Mouse (Mus musculus) liver, embryonic 13.5 days (tissue): Measurements from ENCODE around the gene Meioc. TPM values are rescaled to one million over a fixed set of nuclear protein-coding genes. Genes with fewer than 3 reads are reported as not detected.

Experiments used
- ATAC-seq: fragments of 200-750 bp; cut with Nextera tagmentation; 2 replicates; pipeline ENCODE4 v1.8.0; 2017; ENCODE audit warnings: low read depth, mild to moderate bottlenecking, moderate number of reproducible peaks, moderate library complexity
- DNase-seq: peaks from one replicate; pipeline ENCODE4 v3.0.0; 2022
- H3K27ac ChIP-seq: fragments of 300-500 bp; sonication (generic); 2 replicates; pipeline ENCODE4 v1.5.1; 2015; ENCODE audit warnings: moderate library complexity, mild to moderate bottlenecking, inconsistent platforms
- H3K27me3 ChIP-seq: fragments of 300-500 bp; sonication (generic); 2 replicates; pipeline ENCODE4 v1.6.1; 2015; ENCODE audit warnings: mild to moderate bottlenecking, inconsistent platforms
- H3K36me3 ChIP-seq: fragments of 300-500 bp; sonication (generic); 2 replicates; pipeline ENCODE4 v1.6.1; 2015; ENCODE audit warnings: mild to moderate bottlenecking, inconsistent platforms
- H3K4me1 ChIP-seq: fragments of 300-500 bp; sonication (generic); replicated peaks from 2 replicates; pipeline ENCODE4 v1.6.1; 2015; ENCODE audit warnings: inconsistent platforms
- H3K4me2 ChIP-seq: fragments of 300-500 bp; sonication (generic); 2 replicates; pipeline ENCODE4 v1.6.1; 2015; ENCODE audit warnings: inconsistent platforms, mild to moderate bottlenecking, moderate library complexity
- H3K4me3 ChIP-seq: fragments of 300-500 bp; sonication (generic); replicated peaks from 2 replicates; pipeline ENCODE4 v1.5.1; 2015; ENCODE audit warnings: mild to moderate bottlenecking, inconsistent platforms
- H3K9ac ChIP-seq: fragments of 300-500 bp; sonication (generic); 2 replicates; pipeline ENCODE4 v1.6.1; 2015; ENCODE audit warnings: mild to moderate bottlenecking, inconsistent platforms
- H3K9me3 ChIP-seq: fragments of 300-500 bp; sonication (generic); replicated peaks from 2 replicates; pipeline ENCODE4 v1.6.1; 2016; ENCODE audit warnings: inconsistent platforms
- WGBS: fragments of 180-500 bp; shearing (Covaris S2); methylation state at CpG from one replicate; pipeline ENCODE4 v1.1.7; 2015; ENCODE audit not compliant: insufficient replicate concordance; 5-methylcytosine and 5-hydroxymethylcytosine counted together
- polyA plus RNA-seq: library from polyadenylated mRNA; unstranded; fragments of >200 nt; fragmentation: Nextera tagmentation; extraction: Ambion mirVana; gene quantifications from 2 replicates; pipeline ENCODE4 v1.2.1, GENCODE M21; 2015

Gene Meioc
- polyA plus RNA-seq, 1 experiment from 2014 or later = 0.12 TPM

- 0 out of 2 replicates have a peak overlapping the region, but pooled peaks have one; percentile 9 for H3K4me3 ChIP-seq
- peaks cover 23% of the 10 kb centered on the region for H3K27me3 ChIP-seq
- peak overlapping the region; percentile 48 for H3K4me2 ChIP-seq
- peaks cover 5% of the 10 kb centered on the region; the same call in 1 of the 2 replicates for H3K4me1 ChIP-seq
- no peak overlapping the region for H3K27ac ChIP-seq
- H3K36me3 ChIP-seq = no peaks in the 10 kb centered on the region
- no peak for ATAC-seq
- WGBS = 26% methylated on average over 9 of the region's 9 CpGs
- no peaks in the 10 kb centered on the region; the same call in 1 of the 2 replicates for H3K9me3 ChIP-seq
- no peak overlapping the region for H3K9ac ChIP-seq
- DNase-seq = no peak
Measured at GRCm38 (mm10) chr11:102633379-102633778, 30.1 kb upstream of the Meioc start.

- Histone ChIP-seq H3K4me1 (peaks cover 5% of the 10 kb centered on the region; the same call in 1 of the 2 replicates), H3K4me3 (no peak overlapping the region), H3K36me3 (no peaks in the 10 kb centered on the region), H3K27ac (no peak overlapping the region), H3K9me3 (no peaks in the 10 kb centered on the region), H3K9ac (no peak overlapping the region), H3K27me3 (peaks cover 32% of the 10 kb centered on the region), H3K4me2 (no peak overlapping the region)
- DNase-seq = no peak
- no peak for ATAC-seq
- WGBS = 61% methylated on average over 12 of the region's 12 CpGs
Measured at GRCm38 (mm10) chr11:102636887-102637286, 26.6 kb upstream of the Meioc start.

- ATAC-seq (no peak), DNase-seq (no peak)
- Histone ChIP-seq H3K4me3 (no peak overlapping the region), H3K4me2 (no peak overlapping the region), H3K9ac (no peak overlapping the region), H3K27me3 (peaks cover 5% of the 10 kb centered on the region; the same call in 1 of the 2 replicates), H3K27ac (no peak overlapping the region), H3K36me3 (no peaks in the 10 kb centered on the region), H3K4me1 (no peaks in the 10 kb centered on the region), H3K9me3 (no peaks in the 10 kb centered on the region)
- WGBS = 50% methylated on average over 10 of the region's 10 CpGs
Measured at GRCm38 (mm10) chr11:102643891-102644382, 19.6 kb upstream of the Meioc start.

GRCm38 (mm10) chr11:102646226-102646625 is 17.3 kb upstream of the Meioc start:
- no peaks in the 10 kb centered on the region for H3K4me1 ChIP-seq
- H3K9ac ChIP-seq = no peak overlapping the region
- H3K4me3 ChIP-seq = no peak overlapping the region
- H3K4me2 ChIP-seq = no peak overlapping the region
- H3K27ac ChIP-seq = no peak overlapping the region
- no peaks in the 10 kb centered on the region for H3K9me3 ChIP-seq
- H3K27me3 ChIP-seq = no peaks in the 10 kb centered on the region; the same call in 1 of the 2 replicates
- 76% methylated on average over 13 of the region's 13 CpGs for WGBS
- H3K36me3 ChIP-seq = no peaks in the 10 kb centered on the region
- DNase-seq = no peak
- no peak for ATAC-seq

- Histone ChIP-seq H3K9ac (no peak overlapping the region), H3K9me3 (no peaks in the 10 kb centered on the region), H3K4me2 (no peak overlapping the region), H3K27me3 (no peaks in the 10 kb centered on the region; the same call in 1 of the 2 replicates), H3K4me1 (no peaks in the 10 kb centered on the region), H3K36me3 (no peaks in the 10 kb centered on the region), H3K27ac (no peak overlapping the region), H3K4me3 (no peak overlapping the region)
- ATAC-seq (no peak), DNase-seq (no peak)
- WGBS = 59% methylated on average over 12 of the region's 12 CpGs
Measured at GRCm38 (mm10) chr11:102647885-102648284, 15.6 kb upstream of the Meioc start.

GRCm38 (mm10) chr11:102651381-102651780 is 12.1 kb upstream of the Meioc start:
- no peaks in the 10 kb centered on the region for H3K36me3 ChIP-seq
- no peaks in the 10 kb centered on the region for H3K4me1 ChIP-seq
- no peak overlapping the region for H3K9ac ChIP-seq
- H3K4me3 ChIP-seq = no peak overlapping the region
- no peaks in the 10 kb centered on the region for H3K27me3 ChIP-seq
- no peaks in the 10 kb centered on the region for H3K9me3 ChIP-seq
- H3K4me2 ChIP-seq = no peak overlapping the region
- ATAC-seq = no peak
- peak; percentile 25 for DNase-seq
- H3K27ac ChIP-seq = no peak overlapping the region
- 8% methylated on average over 9 of the region's 9 CpGs for WGBS

- H3K27me3 ChIP-seq = no peaks in the 10 kb centered on the region
- ATAC-seq (no peak), DNase-seq (no peak)
- 46% methylated on average over 3 of the region's 3 CpGs for WGBS
- no peaks in the 10 kb centered on the region for H3K9me3 ChIP-seq
- no peak overlapping the region for H3K9ac ChIP-seq
- no peak overlapping the region for H3K4me2 ChIP-seq
- H3K27ac ChIP-seq = no peak overlapping the region
- H3K36me3 ChIP-seq = no peaks in the 10 kb centered on the region
- no peak overlapping the region for H3K4me3 ChIP-seq
- H3K4me1 ChIP-seq = no peaks in the 10 kb centered on the region
Measured at GRCm38 (mm10) chr11:102652844-102653243, 10.7 kb upstream of the Meioc start.

GRCm38 (mm10) chr11:102655888-102656287 is 7.6 kb upstream of the Meioc start:
- no peak for ATAC-seq
- H3K27ac ChIP-seq = no peak overlapping the region
- H3K4me2 ChIP-seq = no peak overlapping the region
- no peak overlapping the region for H3K9ac ChIP-seq
- no peaks in the 10 kb centered on the region for H3K27me3 ChIP-seq
- no peaks in the 10 kb centered on the region for H3K36me3 ChIP-seq
- no peak for DNase-seq
- WGBS = 61% methylated on average over 8 of the region's 8 CpGs
- no peaks in the 10 kb centered on the region for H3K4me1 ChIP-seq
- H3K4me3 ChIP-seq = no peak overlapping the region
- no peaks in the 10 kb centered on the region for H3K9me3 ChIP-seq

- no peak for ATAC-seq
- H3K27me3 ChIP-seq = no peaks in the 10 kb centered on the region
- no peak overlapping the region for H3K4me2 ChIP-seq
- no peak for DNase-seq
- no peaks in the 10 kb centered on the region for H3K9me3 ChIP-seq
- no peaks in the 10 kb centered on the region for H3K4me1 ChIP-seq
- no peak overlapping the region for H3K27ac ChIP-seq
- H3K9ac ChIP-seq = no peak overlapping the region
- WGBS = 31% methylated on average over 4 of the region's 4 CpGs
- H3K4me3 ChIP-seq = no peak overlapping the region
- H3K36me3 ChIP-seq = no peaks in the 10 kb centered on the region
Measured at GRCm38 (mm10) chr11:102656326-102656926, 7.1 kb upstream of the Meioc start.

GRCm38 (mm10) chr11:102656931-102657330 is 6.6 kb upstream of the Meioc start:
- no peaks in the 10 kb centered on the region for H3K36me3 ChIP-seq
- no peak for DNase-seq
- no peaks in the 10 kb centered on the region for H3K27me3 ChIP-seq
- no peaks in the 10 kb centered on the region for H3K4me1 ChIP-seq
- 26% methylated on average over 6 of the region's 6 CpGs for WGBS
- H3K9ac ChIP-seq = no peak overlapping the region
- no peak overlapping the region for H3K27ac ChIP-seq
- no peak overlapping the region for H3K4me2 ChIP-seq
- H3K4me3 ChIP-seq = no peak overlapping the region
- H3K9me3 ChIP-seq = no peaks in the 10 kb centered on the region
- no peak for ATAC-seq

GRCm38 (mm10) chr11:102665151-102665550 is 1.6 kb downstream of the Meioc start:
- Histone ChIP-seq H3K9me3 (peaks cover 13% of the 10 kb centered on the region; the same call in 1 of the 2 replicates), H3K4me1 (no peaks in the 10 kb centered on the region), H3K4me3 (no peak overlapping the region), H3K9ac (no peak overlapping the region), H3K27ac (no peak overlapping the region), H3K36me3 (no peaks in the 10 kb centered on the region), H3K27me3 (peaks cover 39% of the 10 kb centered on the region), H3K4me2 (no peak overlapping the region)
- ATAC-seq = no peak
- 39% methylated on average over 33 of the region's 33 CpGs for whole genome bisulfite sequencing
- DNase-seq = no peak
